Mouse (Mus musculus) MEL (cell line): ENCODE data around the gene Phf21a. TPM values are rescaled to one million over a fixed set of nuclear protein-coding genes. Genes with fewer than 3 reads are reported as not detected.

ENCODE experiments used
- DNase-seq: peaks from one replicate; pipeline ENCODE4 v3.0.0; 2011; ENCODE audit warnings: low read depth, low spot score
- H3K27ac ChIP-seq: 2 replicates; pipeline ENCODE4 v1.5.1; 2012; ENCODE audit warnings: low read depth, mild to moderate bottlenecking, control low read depth, low read length, moderate library complexity; ENCODE audit not compliant: control insufficient read depth
- H3K27me3 ChIP-seq, 2 experiments: fragments of 150-350 bp in 1 of 2; sonication (generic) in 1 of 2; 2 replicates each; pipeline ENCODE4 v1.6.1; 2012; ENCODE audit warnings: low read length in 2 of 2, mild to moderate bottlenecking in 2 of 2, improper control_type of control experiment in 1 of 2, moderate library complexity in 1 of 2; ENCODE audit not compliant: insufficient read depth in 2 of 2, control insufficient read depth in 1 of 2
- H3K36me3 ChIP-seq, 2 experiments: 2 replicates each; pipeline ENCODE4 v1.6.1; 2012 to 2014; ENCODE audit warnings: low read length in 2 of 2, improper control_type of control experiment in 1 of 2, inconsistent platforms in 1 of 2, mild to moderate bottlenecking in 1 of 2; ENCODE audit not compliant: insufficient read depth in 2 of 2, control insufficient read depth in 1 of 2
- H3K4me1 ChIP-seq, 2 experiments: fragments of 150-350 bp in 1 of 2; sonication (generic) in 1 of 2; 2 replicates each; pipeline ENCODE4 v1.6.1; 2012; ENCODE audit warnings: low read length in 2 of 2, improper control_type of control experiment in 1 of 2, mild to moderate bottlenecking in 1 of 2; ENCODE audit not compliant: insufficient read depth in 2 of 2, control insufficient read depth in 1 of 2
- H3K4me3 ChIP-seq, 2 experiments: fragments of 150-350 bp in 1 of 2; sonication (generic) in 1 of 2; 2 replicates each; pipeline ENCODE4 v1.5.1; 2012; ENCODE audit warnings: low read depth in 2 of 2, low read length in 2 of 2, mild to moderate bottlenecking in 2 of 2, moderate library complexity in 2 of 2, control low read depth in 1 of 2, improper control_type of control experiment in 1 of 2; ENCODE audit not compliant: control insufficient read depth in 1 of 2, insufficient read depth in 1 of 2
- H3K79me2 ChIP-seq: 2 replicates; pipeline ENCODE4 v1.6.1; 2012; ENCODE audit warnings: mild to moderate bottlenecking, low read length, moderate library complexity; ENCODE audit not compliant: control insufficient read depth, poor library complexity, insufficient read depth
- H3K9ac ChIP-seq: 2 replicates; pipeline ENCODE4 v1.6.1; 2012; ENCODE audit warnings: low read depth, mild to moderate bottlenecking, control low read depth, low read length, moderate library complexity; ENCODE audit not compliant: control insufficient read depth, poor library complexity, severe bottlenecking
- H3K9me3 ChIP-seq: fragments of 150-350 bp; sonication (generic); replicated peaks from 2 replicates; pipeline ENCODE4 v1.6.1; 2012; ENCODE audit warnings: mild to moderate bottlenecking, low read length, improper control_type of control experiment, moderate library complexity; ENCODE audit not compliant: insufficient read depth
- BHLHE40 ChIP-seq: IDR thresholded peaks from 2 replicates; pipeline ENCODE4 v1.6.1; 2012; ENCODE audit warnings: low read depth, mild to moderate bottlenecking, inconsistent platforms, low read length, improper control_type of control experiment, borderline replicate concordance
- CHD1 ChIP-seq: IDR thresholded peaks from 2 replicates; pipeline ENCODE4 v1.6.1; 2012; ENCODE audit warnings: low read depth, mild to moderate bottlenecking, inconsistent platforms, low read length, improper control_type of control experiment
- CHD2 ChIP-seq: IDR thresholded peaks from 2 replicates; pipeline ENCODE4 v1.6.1; 2011; ENCODE audit warnings: low read length, improper control_type of control experiment
- CTCF ChIP-seq, 3 experiments: IDR thresholded peaks in 2 of 3; conservative IDR thresholded peaks in 1 of 3; 2 replicates each; pipeline ENCODE4 v1.5.1; 2011 to 2012; ENCODE audit warnings: low read length in 3 of 3, low read depth in 2 of 3, mild to moderate bottlenecking in 2 of 3, improper control_type of control experiment in 1 of 3, inconsistent platforms in 1 of 3, mixed read lengths in 1 of 3, moderate library complexity in 1 of 3; ENCODE audit not compliant: control insufficient read depth in 1 of 3, insufficient read depth in 1 of 3, poor library complexity in 1 of 3, severe bottlenecking in 1 of 3
- ELF1 ChIP-seq: IDR thresholded peaks from 2 replicates; pipeline ENCODE4 v1.6.1; 2014; ENCODE audit warnings: low read depth, mild to moderate bottlenecking, inconsistent platforms, low read length, improper control_type of control experiment, moderate library complexity
- ETS1 ChIP-seq: IDR thresholded peaks from 2 replicates; pipeline ENCODE4 v1.6.1; 2012; ENCODE audit warnings: low read depth, mild to moderate bottlenecking, inconsistent platforms, low read length, improper control_type of control experiment, moderate library complexity
- GATA1 ChIP-seq: IDR thresholded peaks from 2 replicates; pipeline ENCODE4 v1.6.1; 2011; ENCODE audit warnings: low read depth, low read length, improper control_type of control experiment
- MAFK ChIP-seq: IDR thresholded peaks from 2 replicates; pipeline ENCODE4 v1.6.1; 2011; ENCODE audit warnings: low read depth, mild to moderate bottlenecking, low read length, improper control_type of control experiment, borderline replicate concordance
- MAX ChIP-seq: IDR thresholded peaks from 2 replicates; pipeline ENCODE4 v1.6.1; 2011; ENCODE audit warnings: low read length, improper control_type of control experiment
- MAZ ChIP-seq: IDR thresholded peaks from 2 replicates; pipeline ENCODE4 v1.6.1; 2012; ENCODE audit warnings: low read depth, mild to moderate bottlenecking, inconsistent platforms, low read length, improper control_type of control experiment
- MEF2A ChIP-seq: IDR thresholded peaks from 2 replicates; pipeline ENCODE4 v1.6.1; 2014; ENCODE audit warnings: low read depth, mild to moderate bottlenecking, inconsistent platforms, low read length, improper control_type of control experiment; ENCODE audit not compliant: poor library complexity, insufficient replicate concordance, severe bottlenecking; ENCODE audit errors: extremely low read depth
- MYB ChIP-seq: IDR thresholded peaks from 2 replicates; pipeline ENCODE4 v1.6.1; 2011; ENCODE audit warnings: mild to moderate bottlenecking, low read depth, low read length, improper control_type of control experiment
- NELFE ChIP-seq: IDR thresholded peaks from 2 replicates; pipeline ENCODE4 v1.6.1; 2011; ENCODE audit warnings: low read depth, low read length, improper control_type of control experiment
- POLR2AphosphoS2 ChIP-seq: IDR thresholded peaks from 2 replicates; pipeline ENCODE4 v1.6.1; 2011; ENCODE audit warnings: low read length, improper control_type of control experiment
- RAD21 ChIP-seq: IDR thresholded peaks from 2 replicates; pipeline ENCODE4 v1.6.1; 2011; ENCODE audit warnings: mild to moderate bottlenecking, low read depth, low read length, improper control_type of control experiment
- TAL1 ChIP-seq: IDR thresholded peaks from 2 replicates; pipeline ENCODE4 v1.6.1; 2012; ENCODE audit warnings: mild to moderate bottlenecking, inconsistent platforms, low read length, moderate library complexity, mixed read lengths
- TBP ChIP-seq: IDR thresholded peaks from 2 replicates; pipeline ENCODE4 v1.8.0; 2011; ENCODE audit warnings: low read depth, low read length, improper control_type of control experiment
- UBTF ChIP-seq: IDR thresholded peaks from 2 replicates; pipeline ENCODE4 v1.6.1; 2012; ENCODE audit warnings: low read depth, mild to moderate bottlenecking, inconsistent platforms, low read length, improper control_type of control experiment, moderate library complexity, borderline replicate concordance; ENCODE audit not compliant: insufficient read depth
- USF2 ChIP-seq, 2 experiments: IDR thresholded peaks; 2 replicates each; pipeline ENCODE4 v1.6.1; 2011 to 2012; ENCODE audit warnings: improper control_type of control experiment in 2 of 2, low read length in 2 of 2, borderline replicate concordance in 1 of 2, inconsistent platforms in 1 of 2, low read depth in 1 of 2, mild to moderate bottlenecking in 1 of 2; ENCODE audit not compliant: insufficient read depth in 1 of 2
- ZKSCAN1 ChIP-seq: IDR thresholded peaks from 2 replicates; pipeline ENCODE4 v1.6.1; 2012; ENCODE audit warnings: low read depth, mild to moderate bottlenecking, inconsistent platforms, low read length, improper control_type of control experiment, moderate library complexity
- ZMIZ1 ChIP-seq: IDR thresholded peaks from 2 replicates; pipeline ENCODE4 v1.6.1; 2012; ENCODE audit warnings: low read depth, mild to moderate bottlenecking, inconsistent platforms, low read length, improper control_type of control experiment, moderate library complexity
- ZNF384 ChIP-seq: IDR thresholded peaks from 2 replicates; pipeline ENCODE4 v1.6.1; 2012; ENCODE audit warnings: low read depth, mild to moderate bottlenecking, inconsistent platforms, low read length, improper control_type of control experiment
- polyA plus RNA-seq, 2 experiments: library from polyadenylated mRNA; stranded (reverse) in 1 of 2; unstranded in 1 of 2; fragments of >175 nt in 1 of 2; fragments of >200 nt in 1 of 2; gene quantifications; 2 replicates each; pipeline versions ENCODE4 v1.2.1 to v1.2.4; 2012; ENCODE audit warnings: low replicate concordance in 2 of 2, low read depth in 1 of 2; ENCODE audit not compliant: insufficient read length in 2 of 2, insufficient read depth in 1 of 2, missing spikeins in 1 of 2
- total RNA-seq: library from RNA; depleted of rRNA; stranded (reverse); fragments of 300-350 nt; gene quantifications from 2 replicates; pipeline ENCODE4 v1.2.3, GENCODE M21; 2012

The Phf21a gene
- total and polyA plus RNA-seq, 3 experiments = 4.7 to 245 (median 15.6) TPM

- TF ChIP-seq GATA1 (no peak), NELFE (peak; percentile 79), MYB (no peak), CHD1 (no peak), USF2 (IDR thresholded peaks at IDR 0.05; ENCODE audit: borderline replicate concordance in 1 of 2, insufficient read depth in 1 of 2, low read depth in 1 of 2, low read length in 2 of 2) (no peak), POLR2AphosphoS2 (peak; percentile 35; the same call in 1 of the 2 replicates), ETS1 (peak; percentile 39; the same call in 1 of the 2 replicates), ELF1 (peak; percentile 97), CHD2 (peak; percentile 60; the same call in 1 of the 2 replicates), MAZ (peak; percentile 91), UBTF (no peak), MAX (no peak), ZMIZ1 (no peak)
Observed at GRCm38 (mm10) chr2:92375099-92375623, 282.2 kb downstream of the Phf21a start (continued).

DNA sequence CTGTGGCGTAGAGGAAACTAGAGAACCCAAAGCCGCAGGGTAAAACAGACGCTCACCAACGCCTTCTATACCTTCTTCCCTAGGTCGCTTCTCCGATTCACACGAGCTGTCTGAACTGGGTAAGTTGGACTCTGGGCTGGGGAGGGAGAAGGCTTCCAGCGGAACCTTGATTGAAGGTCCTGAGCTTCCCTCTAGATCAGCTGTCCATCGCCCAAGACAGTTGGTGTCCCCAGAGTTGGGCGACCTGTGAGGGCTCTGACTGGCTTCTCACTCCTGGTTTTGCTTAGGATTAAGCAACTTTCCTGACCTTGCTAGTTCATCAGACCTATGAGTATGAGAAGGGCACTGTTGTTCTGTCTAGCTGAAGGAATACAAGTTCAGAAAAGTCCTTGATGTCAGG, 282.9 kb downstream of the Phf21a start:
- peak; percentile 44 for DNase-seq
- Histone ChIP-seq H3K27me3 (no peaks in the 10 kb centered on the region), H3K79me2 (peaks cover 5% of the 10 kb centered on the region), H3K36me3 (no peaks in the 10 kb centered on the region), H3K4me1 (peaks cover 0 to 12% of the 10 kb centered on the region in 2 experiments; a peak in 2 of 4 replicates), H3K9me3 (no peaks in the 10 kb centered on the region), H3K4me3 (peak overlapping the region; percentile 72 to 84), H3K9ac (peak overlapping the region; percentile 77), H3K27ac (peak overlapping the region; percentile 37; the same call in 1 of the 2 replicates)
- TF ChIP-seq MAZ (no peak), UBTF (no peak), MAX (no peak), ZKSCAN1 (no peak), ZNF384 (no peak), POLR2AphosphoS2 (no peak), CHD1 (no peak), TAL1 (no peak), CTCF (IDR thresholded peaks at IDR 0.05 in 2 of 3, conservative IDR thresholded peaks at IDR 0.05 in 1 of 3; ENCODE audit: control insufficient read depth in 1 of 3, insufficient read depth in 1 of 3, low read depth in 2 of 3, low read length in 3 of 3, poor library complexity in 1 of 3, severe bottlenecking in 1 of 3) (no peak), TBP (no peak), MAFK (no peak), RAD21 (no peak), BHLHE40 (no peak), MEF2A (no peak)
